Mouse (Mus musculus): ENCODE results near the gene Nudt2. TPM values are rescaled to one million over a fixed set of nuclear protein-coding genes. Genes with fewer than 3 reads are reported as not detected.
A peak's percentile ranks its signal among the peaks of the same experiment; 100 is the strongest.

The Nudt2 gene
- polyA plus RNA-seq, 1 experiment from 2014 or later: 56.8 TPM

- no peak overlapping the region for H3K9ac ChIP-seq
- 55% methylated on average over 5 of the region's 5 CpGs for WGBS
- H3K4me2 ChIP-seq: no peak overlapping the region
- H3K27ac ChIP-seq: no peak overlapping the region
- no peak for ATAC-seq (replicated peaks; ENCODE audit: low FRiP score)
- H3K9me3 ChIP-seq (replicated peaks): no peaks in the 10 kb centered on the region
- H3K36me3 ChIP-seq: no peaks in the 10 kb centered on the region
- H3K4me3 ChIP-seq (replicated peaks): no peak overlapping the region
- H3K27me3 ChIP-seq: no peaks in the 10 kb centered on the region
- H3K4me1 ChIP-seq: 0 out of 2 replicates have a peak, but pooled peaks cover 4% of the 10 kb centered on the region
These were observed 5.9 kb downstream of the Nudt2 start for GRCm38 (mm10) chr4:41470684-41471383.

DNA sequence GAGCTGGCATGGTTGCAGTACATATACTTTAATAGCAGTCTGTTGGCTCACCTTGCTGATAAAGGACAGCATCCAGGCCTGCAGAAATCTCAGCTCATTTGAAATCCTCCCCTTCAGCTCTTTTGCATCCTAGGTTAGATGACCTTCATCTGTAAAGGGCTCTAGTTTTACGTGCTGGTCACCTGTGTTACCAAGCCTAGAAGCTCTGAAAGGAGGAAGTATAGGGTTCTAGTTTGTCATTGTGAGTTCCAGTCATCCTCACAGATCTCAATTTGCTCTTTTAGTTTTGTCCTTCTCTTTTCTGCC is 6.4 kb downstream of the Nudt2 start:
- no peaks in the 10 kb centered on the region for H3K9me3 ChIP-seq (replicated peaks)
- ATAC-seq (replicated peaks; ENCODE audit: low FRiP score): no peak
- no peak overlapping the region for H3K4me3 ChIP-seq (replicated peaks)
- H3K27ac ChIP-seq: no peak overlapping the region
- no peak overlapping the region for H3K4me2 ChIP-seq
- H3K4me1 ChIP-seq: 0 out of 2 replicates have a peak, but pooled peaks cover 2% of the 10 kb centered on the region
- H3K9ac ChIP-seq: no peak overlapping the region
- H3K36me3 ChIP-seq: no peaks in the 10 kb centered on the region
- no peaks in the 10 kb centered on the region for H3K27me3 ChIP-seq
- 94% methylated on average over 1 of the region's 1 CpGs for WGBS

- H3K4me1 ChIP-seq: peaks cover 13% of the 10 kb centered on the region
- WGBS: 74% methylated on average over 9 of the region's 9 CpGs
- H3K9ac ChIP-seq: no peak overlapping the region
- H3K36me3 ChIP-seq: peaks cover 19% of the 10 kb centered on the region; the same call in 1 of the 2 replicates
- no peaks in the 10 kb centered on the region for H3K9me3 ChIP-seq (replicated peaks)
- ATAC-seq (replicated peaks; ENCODE audit: low FRiP score): no peak
- H3K27me3 ChIP-seq: no peaks in the 10 kb centered on the region
- H3K4me3 ChIP-seq (replicated peaks): no peak overlapping the region
- H3K27ac ChIP-seq: no peak overlapping the region
- no peak overlapping the region for H3K4me2 ChIP-seq
These were observed 12.8 kb downstream of the Nudt2 start for GRCm38 (mm10) chr4:41477648-41478160.

DNA sequence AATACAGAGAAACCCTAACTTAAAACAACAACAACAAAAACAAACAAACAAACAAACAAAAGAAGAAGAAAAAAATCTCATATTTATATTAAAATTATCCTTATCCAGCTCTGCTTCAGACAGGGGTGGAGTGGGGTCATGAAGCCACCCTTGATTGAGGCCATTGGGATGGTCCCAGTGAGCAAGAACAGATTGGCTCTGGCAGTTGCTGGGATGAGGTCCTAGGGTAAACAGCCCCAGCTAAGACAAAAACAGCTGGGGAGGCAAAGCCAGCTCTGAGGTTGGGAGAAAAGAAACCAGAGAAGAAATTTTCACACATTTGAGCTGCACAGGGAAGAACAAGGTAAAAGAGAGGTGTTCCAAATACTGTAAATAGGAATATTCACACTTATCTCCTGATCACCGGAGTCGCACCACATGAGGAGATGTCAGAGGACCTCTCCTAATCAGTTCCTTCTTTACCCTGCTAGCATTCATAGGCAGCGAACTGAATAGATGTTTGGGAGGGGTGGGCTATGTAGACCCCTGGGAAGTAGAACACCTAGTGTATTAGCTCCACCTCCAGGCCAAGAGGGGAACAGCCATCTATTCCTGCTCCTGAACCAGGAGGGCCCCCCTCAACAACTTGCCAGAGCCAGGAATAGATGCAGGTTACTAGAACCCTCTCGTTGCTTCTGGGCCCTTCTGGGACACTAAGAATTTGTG is 14.0 kb downstream of the Nudt2 start:
- H3K36me3 ChIP-seq: peaks cover 19% of the 10 kb centered on the region; the same call in 1 of the 2 replicates
- no peak overlapping the region for H3K9ac ChIP-seq
- H3K4me3 ChIP-seq (replicated peaks): no peak overlapping the region
- ATAC-seq (replicated peaks; ENCODE audit: low FRiP score): no peak
- H3K4me2 ChIP-seq: no peak overlapping the region
- no peaks in the 10 kb centered on the region for H3K9me3 ChIP-seq (replicated peaks)
- no peaks in the 10 kb centered on the region for H3K27me3 ChIP-seq
- H3K27ac ChIP-seq: no peak overlapping the region
- WGBS: 73% methylated on average over 4 of the region's 4 CpGs
- peaks cover 13% of the 10 kb centered on the region for H3K4me1 ChIP-seq

DNA sequence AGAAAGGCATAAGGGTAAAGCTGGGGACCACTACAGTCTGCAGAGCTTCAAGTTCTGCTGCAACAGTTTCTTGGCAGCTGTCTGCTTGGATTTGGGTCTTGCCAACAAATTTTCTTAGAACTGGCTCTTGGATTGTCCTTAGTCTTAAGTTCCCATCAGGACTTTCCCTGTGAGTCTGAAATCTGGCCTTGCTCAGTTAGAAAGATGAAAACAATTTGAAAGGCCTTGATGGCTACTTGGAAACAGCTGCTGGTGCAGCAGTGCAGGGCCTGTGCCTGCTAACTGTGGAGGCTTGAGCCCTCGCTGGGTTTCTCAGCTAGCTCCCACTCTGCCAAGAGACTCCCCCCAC is 14.5 kb downstream of the Nudt2 start:
- no peak for ATAC-seq (replicated peaks; ENCODE audit: low FRiP score)
- Histone ChIP-seq H3K4me3 (replicated peaks) (no peak overlapping the region), H3K27me3 (no peaks in the 10 kb centered on the region), H3K9ac (no peak overlapping the region), H3K9me3 (replicated peaks) (no peaks in the 10 kb centered on the region), H3K36me3 (peaks cover 19% of the 10 kb centered on the region; the same call in 1 of the 2 replicates), H3K4me1 (peaks cover 13% of the 10 kb centered on the region), H3K4me2 (no peak overlapping the region), H3K27ac (no peak overlapping the region)
- WGBS: 79% methylated on average over 1 of the region's 1 CpGs

DNA sequence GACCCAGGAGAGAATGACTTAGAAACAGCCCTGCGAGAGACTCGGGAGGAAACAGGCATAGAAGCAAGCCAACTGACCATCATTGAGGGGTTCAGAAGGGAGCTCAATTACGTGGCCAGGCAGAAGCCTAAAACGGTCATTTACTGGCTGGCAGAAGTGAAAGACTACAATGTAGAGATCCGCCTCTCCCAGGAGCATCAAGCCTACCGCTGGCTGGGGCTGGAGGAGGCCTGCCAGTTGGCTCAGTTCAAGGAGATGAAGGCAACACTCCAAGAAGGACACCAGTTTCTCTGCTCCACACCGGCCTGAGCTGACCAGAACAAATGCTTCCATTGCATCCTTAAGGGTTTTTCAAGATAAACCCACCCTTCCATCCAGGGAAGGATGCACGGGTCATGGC is 15.3 kb downstream of the Nudt2 start:
- Histone ChIP-seq H3K9ac (no peak overlapping the region), H3K4me3 (replicated peaks) (no peak overlapping the region), H3K36me3 (peaks cover 19% of the 10 kb centered on the region; the same call in 1 of the 2 replicates), H3K9me3 (replicated peaks) (no peaks in the 10 kb centered on the region), H3K27me3 (no peaks in the 10 kb centered on the region), H3K4me1 (peaks cover 13% of the 10 kb centered on the region), H3K4me2 (no peak overlapping the region), H3K27ac (no peak overlapping the region)
- 79% methylated on average over 8 of the region's 8 CpGs for WGBS
- ATAC-seq (replicated peaks; ENCODE audit: low FRiP score): no peak

- H3K27ac ChIP-seq: peak overlapping the region; percentile 34
- H3K9ac ChIP-seq: no peak overlapping the region
- peaks cover 19% of the 10 kb centered on the region; the same call in 1 of the 2 replicates for H3K36me3 ChIP-seq
- no peaks in the 10 kb centered on the region for H3K9me3 ChIP-seq (replicated peaks)
- 26% methylated on average over 6 of the region's 6 CpGs for WGBS
- ATAC-seq (replicated peaks; ENCODE audit: low FRiP score): peak; percentile 66; the same call in 1 of the 2 replicates
- H3K4me1 ChIP-seq: peaks cover 13% of the 10 kb centered on the region
- no peak overlapping the region for H3K4me3 ChIP-seq (replicated peaks)
- H3K4me2 ChIP-seq: no peak overlapping the region
- H3K27me3 ChIP-seq: no peaks in the 10 kb centered on the region
These were observed 16.7 kb downstream of the Nudt2 start for GRCm38 (mm10) chr4:41481601-41482017.

- Histone ChIP-seq H3K36me3 (no peaks in the 10 kb centered on the region; the same call in 1 of the 2 replicates), H3K4me2 (no peak overlapping the region), H3K9me3 (replicated peaks) (no peaks in the 10 kb centered on the region), H3K27me3 (peaks cover 23% of the 10 kb centered on the region), H3K27ac (0 out of 2 replicates have a peak overlapping the region, but pooled peaks have one; percentile 60), H3K9ac (no peak overlapping the region), H3K4me1 (peaks cover 15% of the 10 kb centered on the region), H3K4me3 (replicated peaks) (no peak overlapping the region)
- ATAC-seq (replicated peaks; ENCODE audit: low FRiP score): no peak
- 82% methylated on average over 7 of the region's 7 CpGs for WGBS
These were observed 28.0 kb downstream of the Nudt2 start for GRCm38 (mm10) chr4:41492951-41493350.

DNA sequence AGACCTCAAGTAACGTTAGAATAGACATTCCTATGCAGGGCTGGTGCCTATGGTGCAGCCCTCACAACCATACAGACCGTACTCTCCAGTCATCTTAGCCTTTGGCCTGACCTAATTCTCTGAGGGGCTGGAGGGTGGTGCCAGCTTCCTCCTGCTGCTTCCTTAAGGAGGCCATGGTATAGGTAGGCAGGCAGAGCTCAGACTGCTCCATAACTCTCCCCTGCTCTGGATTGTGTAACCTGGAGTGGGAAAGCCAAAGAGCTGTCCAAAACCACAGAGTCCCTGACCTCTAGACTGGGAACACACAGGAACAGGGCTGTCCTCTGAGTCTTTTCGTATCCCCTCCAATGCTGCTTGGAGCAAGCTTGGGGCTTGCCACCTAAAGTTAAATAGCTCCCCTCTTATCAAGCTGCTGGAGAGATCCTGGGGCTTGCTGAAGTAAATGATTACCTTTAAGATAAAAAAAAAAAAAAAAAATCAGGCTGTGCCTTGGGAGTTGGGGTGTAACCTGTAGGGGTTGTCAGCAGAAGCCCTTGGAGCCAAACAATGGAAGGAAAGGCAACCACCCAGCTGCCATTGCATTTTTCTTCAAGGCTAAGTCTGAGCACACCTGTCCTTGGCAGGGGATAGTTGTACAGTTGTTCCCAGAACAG is 28.6 kb downstream of the Nudt2 start:
- Histone ChIP-seq H3K9ac (no peak overlapping the region), H3K4me1 (peaks cover 22% of the 10 kb centered on the region), H3K4me2 (no peak overlapping the region), H3K9me3 (replicated peaks) (no peaks in the 10 kb centered on the region), H3K4me3 (replicated peaks) (no peak overlapping the region), H3K27me3 (peaks cover 29% of the 10 kb centered on the region), H3K27ac (peak overlapping the region; percentile 60), H3K36me3 (no peaks in the 10 kb centered on the region; the same call in 1 of the 2 replicates)
- no peak for ATAC-seq (replicated peaks; ENCODE audit: low FRiP score)
- WGBS: 64% methylated on average over 3 of the region's 3 CpGs

GRCm38 (mm10) chr4:41494378-41494777 is 29.4 kb downstream of the Nudt2 start:
- Histone ChIP-seq H3K9ac (no peak overlapping the region), H3K36me3 (no peaks in the 10 kb centered on the region; the same call in 1 of the 2 replicates), H3K27me3 (peaks cover 37% of the 10 kb centered on the region), H3K4me3 (replicated peaks) (no peak overlapping the region), H3K27ac (peak overlapping the region; percentile 60), H3K9me3 (replicated peaks) (no peaks in the 10 kb centered on the region), H3K4me1 (peaks cover 30% of the 10 kb centered on the region), H3K4me2 (no peak overlapping the region)
- WGBS: 44% methylated on average over 3 of the region's 3 CpGs
- ATAC-seq (replicated peaks; ENCODE audit: low FRiP score): peak; percentile 44

DNA sequence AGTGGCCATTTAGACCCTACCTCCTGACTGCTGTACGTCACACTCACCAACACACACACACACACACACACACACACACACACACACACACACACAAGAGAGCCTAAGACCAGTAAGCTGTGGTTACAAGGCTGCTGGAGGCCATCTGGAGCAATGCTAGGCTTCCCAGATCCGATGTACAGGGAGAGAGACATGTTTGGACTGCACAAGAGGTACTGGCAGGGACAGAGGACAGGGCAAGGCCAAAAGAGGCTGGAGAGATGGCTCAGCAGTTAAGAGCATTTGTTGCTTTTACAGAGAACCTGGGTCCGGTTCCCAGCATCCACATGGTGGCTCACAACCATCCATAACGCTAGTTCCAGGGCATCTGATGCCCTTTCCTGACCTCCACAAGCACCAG is 30.1 kb downstream of the Nudt2 start:
- Histone ChIP-seq H3K27me3 (peaks cover 44% of the 10 kb centered on the region), H3K4me1 (peaks cover 35% of the 10 kb centered on the region), H3K27ac (no peak overlapping the region), H3K36me3 (no peaks in the 10 kb centered on the region; the same call in 1 of the 2 replicates), H3K4me2 (no peak overlapping the region), H3K9me3 (replicated peaks) (no peaks in the 10 kb centered on the region), H3K4me3 (replicated peaks) (no peak overlapping the region), H3K9ac (no peak overlapping the region)
- no peak for ATAC-seq (replicated peaks; ENCODE audit: low FRiP score)
- WGBS: 80% methylated on average over 4 of the region's 4 CpGs

- 81% methylated on average over 11 of the region's 11 CpGs for WGBS
- ATAC-seq (replicated peaks; ENCODE audit: low FRiP score): no peak
These were observed 30.9 kb downstream of the Nudt2 start for GRCm38 (mm10) chr4:41495850-41496249.

More at GRCm38 (mm10) chr4:41495850-41496249, 30.9 kb downstream of the Nudt2 start:
- no peak overlapping the region for H3K9ac ChIP-seq
- H3K9me3 ChIP-seq (replicated peaks): no peaks in the 10 kb centered on the region
- no peak overlapping the region for H3K27ac ChIP-seq
- no peak overlapping the region for H3K4me3 ChIP-seq (replicated peaks)
- no peak overlapping the region for H3K4me2 ChIP-seq
- peaks cover 35% of the 10 kb centered on the region for H3K4me1 ChIP-seq
- H3K27me3 ChIP-seq: peaks cover 52% of the 10 kb centered on the region
- no peaks in the 10 kb centered on the region; the same call in 1 of the 2 replicates for H3K36me3 ChIP-seq

Measured in kidney, embryonic 15.5 days (tissue).